Mouse (Mus musculus) heart, adult 2 months (tissue): ENCODE data around the gene Rnf138rt1. TPM values are rescaled to one million over a fixed set of nuclear protein-coding genes. Genes with fewer than 3 reads are reported as not detected.
A peak's percentile ranks its signal among the peaks of the same experiment; 100 is the strongest.

Experiments
- DNase-seq, 2 experiments: peaks; one replicate each; pipeline ENCODE4 v3.0.0; 2021
- H3K27ac ChIP-seq: fragments of 200-600 bp; 2 replicates; pipeline ENCODE4 v1.8.1; 2022
- H3K27me3 ChIP-seq: fragments of 200-500 bp; 2 replicates; pipeline ENCODE4 v1.6.1; 2012; ENCODE audit warnings: mild to moderate bottlenecking, low read length, inconsistent platforms, mixed read lengths; ENCODE audit not compliant: control insufficient read depth, insufficient read depth
- H3K36me3 ChIP-seq: fragments of 200-500 bp; 2 replicates; pipeline ENCODE4 v1.6.1; 2012; ENCODE audit warnings: low read length, inconsistent platforms; ENCODE audit not compliant: control insufficient read depth, insufficient read depth
- H3K4me1 ChIP-seq: fragments of 200-500 bp; 2 replicates; pipeline ENCODE4 v1.6.1; 2011; ENCODE audit warnings: low read length; ENCODE audit not compliant: control insufficient read depth, insufficient read depth
- H3K4me3 ChIP-seq: fragments of 200-600 bp; 2 replicates; pipeline ENCODE4 v1.8.1; 2022
- H3K79me2 ChIP-seq: fragments of 200-500 bp; replicated peaks from 2 replicates; pipeline ENCODE4 v1.6.1; 2012; ENCODE audit warnings: mild to moderate bottlenecking, inconsistent platforms, low read length, moderate library complexity, mixed read lengths; ENCODE audit not compliant: control insufficient read depth, insufficient read depth
- H3K9ac ChIP-seq: fragments of 200-500 bp; 2 replicates; pipeline ENCODE4 v1.6.1; 2012; ENCODE audit warnings: low read depth, mild to moderate bottlenecking, control low read depth, inconsistent platforms, low read length, mixed read lengths
- CTCF ChIP-seq: fragments of 200-600 bp; IDR thresholded peaks from 2 replicates; pipeline ENCODE4 v1.8.1; 2022; ENCODE audit warnings: antibody characterized with exemption, mild to moderate bottlenecking, moderate library complexity
- EP300 ChIP-seq: fragments of 200-500 bp; IDR thresholded peaks from 2 replicates; pipeline ENCODE4 v1.6.1; 2011; ENCODE audit warnings: low read depth, low read length, control low read depth; ENCODE audit not compliant: insufficient read depth
- POLR2A ChIP-seq: fragments of 200-500 bp; IDR thresholded peaks from 2 replicates; pipeline ENCODE4 v1.6.1; 2011; ENCODE audit warnings: mild to moderate bottlenecking, low read depth, low read length, control low read depth; ENCODE audit not compliant: insufficient read depth
- WGBS: fragments of 180-500 bp; shearing (Covaris S2); methylation state at CpG from one replicate; pipeline ENCODE4 v1.1.7; 2018; 5-methylcytosine and 5-hydroxymethylcytosine counted together
- intact Hi-C: fragments of 180-260 bp; cut with DNase I; formaldehyde crosslinking; loops from one replicate; pipeline ENCODE4 v1.15.1; 2025
- polyA plus RNA-seq: library from polyadenylated mRNA; depleted of rRNA; stranded (reverse); fragments of >200 nt; gene quantifications from 2 replicates; pipeline ENCODE4 v1.2.3, GENCODE M21; 2012; rRNA removed
- total RNA-seq, 2 experiments: library from RNA; stranded (reverse); gene quantifications; 2 replicates each; pipeline ENCODE4 v1.2.3; 2021

Rnf138rt1 gene
- total and polyA plus RNA-seq, 3 experiments, result 0.08 TPM; not detected in 2

- Histone ChIP-seq H3K4me3 (no peak overlapping the region), H3K27ac (no peak overlapping the region), H3K27me3 (no peaks in the 10 kb centered on the region), H3K9ac (no peak overlapping the region), H3K4me1 (no peaks in the 10 kb centered on the region), H3K36me3 (no peaks in the 10 kb centered on the region), H3K79me2 (no peaks in the 10 kb centered on the region)
- DNase-seq, result no peak
- WGBS, result 44% methylated on average over 1 of the region's 1 CpGs
- TF ChIP-seq POLR2A (no peak), CTCF (no peak), EP300 (no peak)
- intact Hi-C loops, result no loop called here
Measured at GRCm38 (mm10) chrX:163738904-163739303, 22.2 kb downstream of the Rnf138rt1 start.

GRCm38 (mm10) chrX:163734145-163734544 lies 27.0 kb downstream of the Rnf138rt1 start:
- H3K9ac ChIP-seq, result no peak overlapping the region
- no peaks in the 10 kb centered on the region for H3K79me2 ChIP-seq
- no peaks in the 10 kb centered on the region for H3K4me1 ChIP-seq
- H3K27ac ChIP-seq, result no peak overlapping the region
- no peak overlapping the region for H3K4me3 ChIP-seq
- no peak for DNase-seq
- intact Hi-C loops, result no loop called here
- WGBS, result 91% methylated on average over 1 of the region's 1 CpGs
- H3K36me3 ChIP-seq, result no peaks in the 10 kb centered on the region
- TF ChIP-seq CTCF, result no peak
- TF ChIP-seq EP300, result no peak
- TF ChIP-seq POLR2A, result no peak
- H3K27me3 ChIP-seq, result no peaks in the 10 kb centered on the region

GRCm38 (mm10) chrX:163723630-163724029 lies 37.5 kb downstream of the Rnf138rt1 start:
- Histone ChIP-seq H3K27me3 (no peaks in the 10 kb centered on the region), H3K36me3 (no peaks in the 10 kb centered on the region), H3K4me3 (no peak overlapping the region), H3K4me1 (no peaks in the 10 kb centered on the region), H3K9ac (no peak overlapping the region), H3K27ac (no peak overlapping the region), H3K79me2 (no peaks in the 10 kb centered on the region)
- peak in 1 of 2 experiments; percentile 20 for DNase-seq
- intact Hi-C loops, result no loop called here
- TF ChIP-seq CTCF, result no peak
- TF ChIP-seq EP300, result no peak
- no peak for TF ChIP-seq POLR2A

GRCm38 (mm10) chrX:163722785-163723577 lies 38.1 kb downstream of the Rnf138rt1 start:
- H3K4me1 ChIP-seq, result no peaks in the 10 kb centered on the region
- 51% methylated on average over 12 of the region's 12 CpGs for WGBS
- no peak for DNase-seq
- H3K36me3 ChIP-seq, result no peaks in the 10 kb centered on the region
- no peak for TF ChIP-seq CTCF
- TF ChIP-seq POLR2A, result no peak
- no peak for TF ChIP-seq EP300
- H3K4me3 ChIP-seq, result no peak overlapping the region
- no peaks in the 10 kb centered on the region for H3K79me2 ChIP-seq
- intact Hi-C loops, result no loop called here
- no peaks in the 10 kb centered on the region for H3K27me3 ChIP-seq
- H3K27ac ChIP-seq, result no peak overlapping the region
- no peak overlapping the region for H3K9ac ChIP-seq

GRCm38 (mm10) chrX:163720597-163720996 lies 40.5 kb downstream of the Rnf138rt1 start:
- 39% methylated on average over 2 of the region's 2 CpGs for whole genome bisulfite sequencing
- H3K79me2 ChIP-seq, result no peaks in the 10 kb centered on the region
- no peaks in the 10 kb centered on the region for H3K27me3 ChIP-seq
- no peak for DNase-seq
- TF ChIP-seq CTCF, result no peak
- no peak for TF ChIP-seq EP300
- TF ChIP-seq POLR2A, result no peak
- intact Hi-C loops, result no loop called here
- no peak overlapping the region for H3K27ac ChIP-seq
- no peak overlapping the region for H3K9ac ChIP-seq
- H3K4me3 ChIP-seq, result no peak overlapping the region
- no peaks in the 10 kb centered on the region for H3K36me3 ChIP-seq
- H3K4me1 ChIP-seq, result no peaks in the 10 kb centered on the region

Other genes with a start within 250 kb of the Rnf138rt1 start
- not detected for gene Grpr, start 211.7 kb downstream of the Rnf138rt1 start, total RNA-seq
- not detected in 2 replicates for gene Grpr, start 211.7 kb downstream of the Rnf138rt1 start, polyA plus RNA-seq
- 10 to 100 TPM; 21.5 to 26.2 TPM for gene Ap1s2, start 147.7 kb upstream of the Rnf138rt1 start, total RNA-seq
- gene Ap1s2, start 147.7 kb upstream of the Rnf138rt1 start, polyA plus RNA-seq, result 8.0 and 10.1 TPM in 2 replicates
- 10 to 100 TPM in 1 of 2 experiments, 1 to 10 TPM in 1; 7.9 to 12.9 TPM for gene Zrsr2, start 197.3 kb upstream of the Rnf138rt1 start, total RNA-seq
- gene Zrsr2, start 197.3 kb upstream of the Rnf138rt1 start, polyA plus RNA-seq, result 3.6 and 5.5 TPM in 2 replicates